Mouse (Mus musculus): ENCODE results near the gene Gucy2d.
A peak's percentile ranks its signal among the peaks of the same experiment; 100 is the strongest.

The Gucy2d gene

DNA sequence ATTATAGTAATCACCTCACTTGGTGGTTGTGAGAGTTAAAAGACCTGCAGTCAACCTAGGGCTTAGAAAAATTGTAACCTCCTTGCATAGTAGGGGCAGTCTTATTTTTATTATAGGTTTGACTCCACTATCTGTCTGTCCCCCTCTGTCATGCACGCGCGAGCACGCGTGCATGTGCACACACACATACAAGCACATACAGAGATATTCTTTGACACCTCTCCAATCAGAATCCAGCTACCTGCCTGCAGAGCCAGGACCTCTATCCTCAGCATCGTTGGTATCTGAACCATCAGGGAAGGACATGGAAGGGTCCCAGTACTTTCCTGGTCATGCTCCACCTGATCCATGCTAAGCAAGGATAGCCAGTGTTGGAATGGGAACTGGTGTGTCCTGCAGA, 50.7 kb downstream of the Gucy2d start:
- no peak for DNase-seq

DNA sequence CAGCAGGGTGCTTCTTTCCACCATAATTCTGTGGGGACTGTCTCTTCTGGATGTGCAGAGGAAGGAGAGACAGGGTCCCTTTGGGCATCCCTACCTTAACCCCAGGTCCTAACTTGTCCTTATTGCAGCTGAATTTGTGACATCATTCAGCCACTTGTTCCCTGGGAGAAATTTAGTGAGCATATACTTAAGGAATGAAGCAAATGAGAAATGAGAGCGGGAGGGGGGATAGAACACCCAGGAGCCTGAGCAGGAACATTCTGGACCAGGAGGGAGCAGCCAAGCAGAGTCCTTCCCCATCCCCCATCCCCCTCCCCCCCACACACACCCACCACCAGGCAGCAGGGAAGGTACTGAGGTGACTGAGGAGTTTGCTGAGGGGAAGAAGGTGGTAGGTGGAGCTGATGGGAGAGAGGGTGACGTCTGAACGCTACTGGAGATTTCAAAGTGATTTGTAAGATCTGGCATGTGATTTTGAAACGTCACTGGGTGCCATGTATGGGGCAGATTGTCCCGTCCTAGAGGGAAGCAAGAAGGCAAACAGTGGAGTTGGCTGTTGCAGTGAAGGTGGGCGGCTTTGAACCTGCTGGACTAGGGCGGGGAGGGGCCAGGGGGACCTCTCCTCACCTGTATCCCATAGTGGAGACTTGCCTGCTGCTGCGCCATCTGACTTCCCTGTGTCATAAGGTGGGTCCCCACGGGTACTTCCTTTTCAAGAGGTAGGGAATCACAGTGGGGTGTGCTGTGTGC, 51.4 kb downstream of the Gucy2d start:
- DNase-seq = no peak

DNA sequence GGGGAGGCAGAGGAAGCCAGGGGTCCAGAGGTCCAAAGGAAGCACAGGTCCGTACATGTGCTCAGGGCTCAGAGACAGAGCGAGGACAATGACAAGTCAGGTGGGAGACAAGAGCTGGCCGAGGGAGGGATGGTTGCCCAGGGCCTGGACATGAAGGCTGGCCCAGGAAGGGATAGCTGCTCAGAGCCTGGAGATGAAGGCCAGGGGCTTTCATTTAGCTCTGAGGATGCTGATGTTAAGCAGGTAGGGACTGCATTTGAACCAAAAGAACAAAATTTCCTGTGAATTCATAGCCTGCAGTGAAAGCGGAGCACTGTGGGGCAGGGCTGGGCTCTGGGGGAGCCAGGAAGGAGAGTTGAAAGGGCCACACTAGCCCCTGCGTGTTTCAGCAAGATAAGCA, 52.1 kb downstream of the Gucy2d start:
- DNase-seq = no peak

DNA sequence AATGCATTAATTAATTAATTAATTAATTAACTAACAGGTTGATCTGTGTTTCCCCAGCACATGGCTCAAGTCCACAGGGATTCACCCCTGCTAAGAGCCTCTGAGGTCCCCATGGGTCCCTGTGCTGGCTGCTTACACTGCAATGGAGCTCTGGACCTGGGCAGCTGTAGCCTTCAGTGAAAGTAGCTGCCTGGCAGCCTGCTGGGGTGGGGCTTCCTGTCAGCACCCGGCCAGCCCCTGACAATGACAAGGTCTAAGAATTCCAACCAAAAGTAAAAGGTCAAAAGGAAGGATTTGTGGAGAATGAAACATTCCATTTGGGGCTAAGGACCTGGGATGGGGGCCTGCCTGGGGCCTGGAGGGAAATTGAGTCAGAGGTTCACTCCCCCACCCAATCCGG, 53.1 kb downstream of the Gucy2d start:
- no peak for DNase-seq

DNA sequence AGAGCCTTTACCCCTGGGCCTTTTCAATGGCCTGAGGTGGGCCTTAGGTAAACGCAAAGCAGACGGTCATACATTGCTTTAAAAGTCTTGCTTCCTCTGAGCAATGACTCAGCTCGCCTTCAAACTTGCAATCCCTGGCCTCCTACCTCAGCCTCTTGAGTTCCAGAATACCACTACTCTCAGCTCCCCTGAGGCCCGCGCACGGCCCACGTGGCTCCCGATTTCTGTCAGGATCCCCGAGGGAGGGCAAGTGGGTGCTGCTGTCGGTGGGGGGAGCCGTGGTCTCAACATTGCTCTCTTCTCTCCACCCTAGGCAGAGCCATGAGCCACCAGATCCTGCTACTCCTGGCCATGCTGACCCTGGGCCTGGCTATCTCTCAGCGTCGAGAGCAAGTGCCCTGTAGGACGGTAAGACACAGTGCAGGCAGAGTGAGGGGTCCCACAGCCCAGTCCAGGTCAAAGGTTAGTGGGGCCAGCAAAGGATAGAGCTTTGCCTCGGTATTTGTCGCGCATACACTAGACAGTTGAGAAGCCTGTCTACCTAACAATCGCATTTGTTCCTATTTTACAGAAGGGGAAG, 53.8 kb downstream of the Gucy2d start:
- no peak for DNase-seq

DNA sequence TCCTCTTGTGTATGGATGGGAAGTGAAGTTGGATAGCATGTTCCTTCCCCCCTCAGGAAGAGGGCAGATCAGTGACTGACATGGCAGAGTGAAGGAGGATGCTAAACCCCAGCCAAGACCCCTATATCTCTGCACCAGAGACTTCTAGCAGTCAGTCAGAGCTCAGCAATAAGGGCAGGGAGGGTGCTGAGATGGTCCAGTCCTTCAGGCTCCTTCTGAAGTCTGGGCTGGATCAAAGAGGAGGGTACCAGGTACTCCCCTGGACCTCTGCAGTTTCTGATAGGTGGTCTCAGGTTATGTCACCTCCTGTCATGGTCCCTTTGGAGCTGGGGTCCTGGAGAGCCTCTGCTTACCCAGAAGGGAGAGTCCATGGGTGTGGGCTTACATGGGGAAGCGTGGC, 55.4 kb downstream of the Gucy2d start:
- no peak for DNase-seq

DNA sequence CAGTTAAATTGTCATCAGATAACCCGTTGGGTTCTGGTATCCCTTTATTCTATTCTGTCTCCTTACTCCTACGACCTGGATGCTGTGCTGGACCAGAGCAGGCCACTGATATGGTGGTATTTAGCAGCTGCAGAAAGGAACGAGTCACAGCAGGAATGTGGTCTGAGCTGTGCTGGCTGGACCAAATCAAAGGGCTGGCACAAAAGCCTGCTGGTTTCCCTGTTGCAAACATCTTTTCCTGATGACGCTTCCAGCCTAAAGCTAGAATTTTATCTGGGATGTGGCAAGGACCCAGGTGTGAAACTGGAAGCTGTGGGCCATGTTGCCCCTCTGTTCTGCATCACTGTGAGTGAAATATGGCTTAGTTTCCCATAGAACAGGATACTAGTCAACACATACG, 57.2 kb downstream of the Gucy2d start:
- DNase-seq = no peak

DNA sequence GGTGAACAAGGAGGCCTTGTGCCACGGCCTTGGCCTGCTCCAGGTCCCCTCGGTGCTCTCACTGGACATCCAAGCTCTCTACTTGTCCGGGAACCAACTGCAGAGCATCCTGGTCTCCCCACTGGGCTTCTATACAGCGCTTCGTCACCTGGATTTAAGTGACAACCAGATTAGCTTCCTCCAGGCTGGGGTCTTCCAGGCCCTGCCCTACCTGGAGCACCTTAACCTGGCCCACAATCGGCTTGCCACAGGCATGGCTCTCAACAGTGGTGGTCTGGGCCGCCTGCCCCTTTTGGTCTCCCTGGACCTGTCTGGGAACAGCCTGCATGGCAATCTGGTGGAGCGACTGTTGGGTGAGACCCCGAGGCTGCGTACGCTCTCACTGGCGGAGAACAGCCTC, 57.9 kb downstream of the Gucy2d start:
- no peak for DNase-seq

DNA sequence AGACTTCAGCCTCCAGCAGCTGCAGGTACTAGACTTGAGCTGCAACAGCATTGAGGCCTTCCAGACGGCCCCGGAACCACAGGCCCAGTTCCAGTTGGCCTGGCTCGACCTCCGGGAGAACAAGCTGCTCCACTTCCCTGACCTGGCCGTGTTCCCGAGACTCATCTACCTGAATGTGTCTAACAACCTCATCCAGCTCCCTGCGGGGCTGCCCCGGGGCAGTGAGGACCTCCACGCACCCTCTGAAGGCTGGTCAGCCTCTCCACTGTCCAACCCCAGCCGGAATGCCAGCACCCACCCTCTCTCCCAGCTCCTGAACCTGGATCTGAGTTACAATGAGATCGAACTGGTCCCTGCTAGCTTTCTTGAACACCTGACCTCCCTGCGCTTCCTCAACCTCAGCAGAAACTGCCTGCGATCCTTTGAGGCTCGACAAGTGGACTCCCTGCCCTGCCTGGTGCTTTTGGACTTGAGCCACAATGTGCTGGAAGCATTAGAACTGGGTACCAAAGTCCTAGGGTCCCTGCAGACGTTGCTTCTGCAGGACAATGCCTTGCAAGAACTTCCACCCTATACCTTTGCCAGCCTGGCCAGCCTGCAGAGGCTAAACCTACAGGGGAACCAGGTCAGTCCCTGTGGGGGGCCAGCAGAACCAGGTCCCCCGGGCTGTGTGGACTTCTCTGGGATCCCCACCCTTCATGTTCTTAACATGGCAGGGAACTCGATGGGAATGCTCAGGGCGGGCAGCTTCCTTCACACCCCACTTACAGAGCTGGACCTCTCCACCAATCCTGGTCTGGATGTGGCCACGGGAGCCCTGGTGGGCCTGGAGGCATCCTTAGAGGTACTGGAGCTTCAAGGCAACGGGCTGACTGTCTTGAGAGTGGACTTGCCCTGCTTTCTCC, 58.7 kb downstream of the Gucy2d start:
- DNase-seq = peak; percentile 63

DNA sequence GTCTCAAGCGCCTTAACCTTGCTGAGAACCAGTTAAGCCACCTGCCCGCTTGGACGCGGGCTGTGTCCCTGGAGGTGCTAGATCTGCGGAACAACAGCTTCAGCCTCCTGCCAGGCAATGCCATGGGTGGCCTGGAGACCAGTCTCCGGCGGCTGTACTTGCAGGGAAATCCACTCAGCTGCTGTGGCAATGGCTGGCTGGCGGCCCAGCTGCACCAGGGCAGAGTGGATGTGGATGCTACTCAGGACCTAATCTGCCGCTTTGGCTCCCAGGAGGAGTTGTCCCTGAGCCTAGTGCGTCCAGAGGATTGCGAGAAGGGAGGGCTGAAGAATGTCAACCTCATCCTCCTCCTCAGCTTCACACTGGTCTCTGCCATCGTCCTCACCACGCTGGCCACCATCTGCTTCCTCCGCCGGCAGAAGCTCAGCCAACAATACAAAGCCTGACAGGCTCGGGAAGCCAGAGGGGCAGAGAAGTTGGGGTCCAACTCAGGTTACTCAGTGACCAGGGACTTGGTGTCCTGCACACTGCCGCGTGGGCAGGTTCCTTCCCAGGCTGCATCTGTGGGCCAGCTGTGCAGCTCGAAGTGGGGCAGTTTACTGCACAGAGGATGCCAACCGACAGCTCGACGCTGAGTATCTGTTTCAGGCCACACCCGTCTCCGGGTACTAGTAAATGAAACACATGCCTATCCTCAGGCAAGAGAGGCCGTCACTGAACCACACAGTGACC, 59.5 kb downstream of the Gucy2d start:
- DNase-seq = peak; percentile 43

DNA sequence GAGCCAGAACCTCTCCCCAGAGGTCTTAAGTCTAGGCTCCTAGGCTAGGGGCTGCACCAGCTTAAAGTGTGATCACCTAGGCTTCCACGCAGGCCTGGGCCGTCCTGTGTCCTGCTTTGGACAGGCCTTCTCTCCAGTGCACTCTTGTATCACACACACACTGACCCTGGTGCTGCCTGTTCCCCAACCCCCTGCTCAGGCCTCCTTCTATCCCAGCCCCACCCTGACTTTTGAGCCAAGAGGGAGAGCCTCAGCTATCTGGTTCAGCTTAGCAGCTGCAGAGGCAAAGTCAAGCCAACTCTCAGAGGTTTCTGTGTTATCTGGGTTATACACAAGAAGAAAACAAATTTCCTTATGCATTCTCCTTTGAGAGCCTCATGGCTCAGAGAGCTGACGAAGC, 60.3 kb downstream of the Gucy2d start:
- no peak for DNase-seq

DNA sequence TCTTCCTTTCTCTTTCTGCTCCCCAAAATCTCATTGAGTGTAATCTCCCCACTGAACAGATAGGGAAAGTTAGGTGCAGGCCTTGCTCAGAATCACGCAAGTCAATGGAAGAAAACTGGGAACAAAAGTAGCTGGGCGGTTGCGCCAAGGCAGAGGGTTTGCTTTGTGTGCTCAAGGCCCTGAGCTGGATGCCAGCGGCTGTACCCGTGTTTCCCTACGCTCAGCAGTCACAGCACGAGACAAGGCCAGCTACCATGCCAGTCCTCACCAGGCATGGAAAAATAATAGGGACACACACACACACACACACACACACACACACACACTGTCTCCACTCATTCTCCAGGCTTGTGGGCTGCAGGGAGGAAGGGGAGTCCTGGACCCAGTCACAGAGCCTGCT, 60.9 kb downstream of the Gucy2d start:
- no peak for DNase-seq

DNA sequence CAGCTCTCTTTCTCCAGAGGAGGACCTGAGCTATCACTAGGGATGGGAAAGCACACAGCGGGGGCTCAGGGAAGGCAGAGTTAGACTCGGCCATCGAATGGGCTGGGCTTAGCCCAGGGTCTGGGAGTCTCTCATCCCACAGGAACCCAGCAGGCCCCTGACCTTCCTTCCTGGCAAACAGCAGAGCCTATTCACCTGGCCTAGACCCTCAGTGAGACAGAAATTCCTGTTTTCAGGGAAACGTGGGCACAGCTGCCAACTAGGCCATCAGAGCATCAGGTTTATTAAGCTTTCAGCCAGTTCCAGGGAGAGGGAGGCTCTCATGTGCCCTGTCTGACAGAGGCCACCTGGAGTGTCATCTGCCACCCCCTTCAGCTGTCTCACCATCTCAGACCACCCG, 62.7 kb downstream of the Gucy2d start:
- DNase-seq = no peak

DNA sequence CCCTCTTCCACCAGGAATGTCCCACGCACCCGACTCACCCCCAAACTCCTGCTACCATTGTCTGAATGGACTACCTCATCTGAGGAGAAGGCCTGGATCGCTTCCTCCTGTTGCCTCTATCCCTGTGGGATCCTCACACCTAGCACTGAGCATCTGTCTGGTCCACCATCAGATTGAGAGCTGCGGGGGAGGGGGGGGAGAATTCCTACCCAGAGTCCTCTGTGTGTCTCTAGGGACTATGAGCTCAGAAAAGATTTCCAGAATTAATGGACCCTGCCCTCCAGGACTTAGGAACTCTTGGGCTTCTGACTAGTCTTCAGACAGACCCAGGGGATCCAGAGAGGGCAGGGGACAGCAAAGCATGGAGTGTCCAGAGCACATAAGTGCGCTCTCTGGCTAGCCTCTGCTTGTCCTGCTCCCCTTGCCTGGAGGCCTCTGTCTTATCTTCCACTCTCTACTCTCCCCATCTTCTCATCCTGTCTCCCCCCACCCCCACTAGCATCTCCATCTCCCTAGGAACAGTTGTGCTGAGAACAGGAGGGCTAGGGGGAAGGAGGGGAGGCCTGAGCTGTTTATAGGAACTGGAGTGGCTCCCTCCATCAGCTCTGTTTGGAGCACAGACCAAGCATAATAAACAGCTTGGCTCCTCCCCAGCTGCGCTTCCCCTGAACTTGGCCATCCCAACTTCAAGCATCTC, 63.9 kb downstream of the Gucy2d start:
- no peak for DNase-seq

DNA sequence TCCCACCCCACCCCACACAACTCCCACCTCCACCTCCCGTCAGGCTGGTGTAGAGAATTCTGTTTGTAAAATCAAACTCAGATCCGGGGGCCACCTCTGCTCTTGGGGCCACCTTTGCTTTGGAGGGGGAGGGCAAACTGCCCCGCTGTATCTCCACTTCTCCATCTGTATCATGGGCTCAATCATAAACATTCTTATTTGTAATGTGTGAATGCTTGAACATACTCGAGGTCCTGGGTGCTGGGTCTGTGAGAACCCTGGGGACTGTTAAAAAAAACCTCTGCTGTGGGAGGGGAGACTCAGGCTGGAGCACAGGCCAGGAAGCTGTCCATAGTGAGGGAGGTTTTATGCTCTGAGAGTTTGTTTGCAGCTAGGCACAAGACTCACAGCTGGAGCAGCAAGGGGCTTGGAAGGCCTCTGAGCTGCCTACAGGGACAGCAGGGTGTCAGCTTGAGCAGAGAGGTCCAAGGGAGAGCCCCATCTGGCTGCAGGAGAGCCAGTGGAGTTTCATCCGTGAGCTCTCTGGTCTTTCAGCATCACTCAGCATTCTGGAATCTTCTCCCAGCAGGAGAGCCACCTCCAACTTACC, 64.6 kb downstream of the Gucy2d start:
- no peak for DNase-seq

DNA sequence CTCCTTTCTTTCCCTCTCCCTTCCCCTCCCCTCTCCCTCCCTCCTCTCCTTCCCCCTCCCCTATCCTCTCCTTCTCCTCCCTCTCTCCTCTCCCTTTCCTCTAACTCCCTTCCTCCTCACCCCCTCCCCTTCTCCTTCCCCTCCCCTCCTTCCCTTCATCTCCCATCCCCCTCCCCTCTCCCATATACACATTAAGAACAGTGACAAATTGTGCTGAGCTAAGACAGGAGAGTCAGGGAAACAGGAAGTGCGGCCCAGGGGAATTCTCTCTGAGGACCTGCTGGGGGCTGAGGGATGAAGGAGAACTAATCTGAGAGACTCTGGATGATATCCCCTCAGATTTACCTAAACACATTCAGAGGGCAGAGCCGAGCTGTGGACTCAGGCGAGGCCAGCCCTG, 65.4 kb downstream of the Gucy2d start:
- DNase-seq = no peak

DNA sequence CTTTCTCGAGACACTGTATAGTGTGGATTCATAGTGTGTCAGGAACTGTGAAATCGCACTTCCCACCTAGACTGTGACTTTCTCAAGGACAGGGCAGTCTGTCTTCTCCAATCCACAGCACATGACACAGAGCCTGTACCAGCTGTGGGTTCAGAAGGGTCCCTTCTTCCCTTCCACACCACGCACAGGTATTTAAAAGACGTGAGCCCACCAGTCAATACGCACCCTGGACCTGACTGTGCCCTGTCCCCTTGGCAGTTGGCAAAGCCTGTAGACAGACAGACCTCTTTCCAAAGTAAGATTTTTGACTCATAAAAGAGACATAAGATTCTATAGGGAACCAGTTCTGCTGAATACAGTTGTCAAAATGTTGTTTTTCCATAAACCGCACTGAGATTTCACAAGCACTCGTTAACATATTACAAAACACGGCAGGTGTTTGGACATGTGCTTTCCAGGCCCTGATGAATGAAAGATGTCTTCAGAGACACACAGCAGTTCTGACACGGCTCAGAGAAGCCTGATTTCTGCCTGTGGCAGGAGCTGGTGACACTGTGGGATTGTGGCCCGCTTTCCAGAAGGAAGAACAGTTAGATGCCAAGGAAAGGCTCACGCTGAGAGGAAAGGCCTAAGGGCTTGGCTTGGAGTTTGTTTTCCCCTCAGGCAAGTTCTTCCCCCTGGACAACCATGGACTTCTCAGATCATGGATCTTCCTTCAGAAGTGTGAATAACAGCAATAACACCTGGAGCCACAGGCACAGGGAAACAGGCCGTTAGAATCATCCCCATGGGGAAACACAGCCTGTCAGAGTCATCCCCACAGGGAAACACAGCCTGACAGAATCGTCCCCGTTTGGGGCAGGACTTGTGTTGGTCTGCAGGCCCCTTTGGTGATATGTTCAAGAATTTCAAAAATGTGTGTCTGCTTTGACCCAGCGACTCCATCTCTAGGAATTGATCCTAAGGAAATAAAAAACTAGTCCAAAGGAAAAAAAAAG, 71.0 kb downstream of the Gucy2d start:
- no peak for DNase-seq

DNA sequence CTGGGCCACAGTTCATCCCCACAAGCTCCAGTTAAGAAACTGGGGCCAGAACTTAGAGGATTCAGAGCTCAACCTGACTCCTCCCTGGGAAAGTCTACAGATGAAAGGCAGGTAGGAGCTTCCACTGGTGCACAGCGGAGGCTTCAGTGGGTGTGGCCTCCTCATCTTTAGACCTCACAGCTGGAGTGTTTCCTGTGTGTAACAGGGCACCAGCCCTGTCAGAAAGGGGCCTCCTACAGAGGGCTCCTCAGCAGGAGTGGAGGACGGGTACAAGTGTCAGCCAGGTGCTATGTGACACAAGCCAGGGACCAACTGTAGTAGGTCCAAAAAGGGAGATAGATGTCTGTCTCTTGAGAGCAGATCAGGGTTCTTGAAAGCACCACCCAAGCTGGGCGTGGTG, 73.0 kb downstream of the Gucy2d start:
- no peak for DNase-seq

DNA sequence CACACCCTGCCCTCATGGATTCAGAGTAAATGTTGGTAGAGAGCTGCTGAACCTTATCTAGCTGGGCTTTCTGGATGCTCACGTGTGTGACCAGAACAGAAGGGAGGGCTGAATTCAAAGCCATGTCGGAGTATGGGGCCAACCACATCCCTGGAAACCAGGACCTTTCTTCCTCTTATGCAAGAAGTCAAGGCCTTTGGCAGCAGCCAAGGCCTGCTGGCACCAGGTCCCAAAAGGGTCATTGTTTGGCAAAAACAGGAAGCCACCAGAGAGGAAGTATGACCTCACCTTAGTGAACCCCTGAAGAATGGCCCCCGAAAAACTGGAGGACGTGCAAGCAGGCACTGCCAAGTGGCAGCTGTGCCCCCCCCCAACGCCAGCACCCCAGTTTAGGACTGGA, 82.4 kb downstream of the Gucy2d start:
- DNase-seq = no peak

DNA sequence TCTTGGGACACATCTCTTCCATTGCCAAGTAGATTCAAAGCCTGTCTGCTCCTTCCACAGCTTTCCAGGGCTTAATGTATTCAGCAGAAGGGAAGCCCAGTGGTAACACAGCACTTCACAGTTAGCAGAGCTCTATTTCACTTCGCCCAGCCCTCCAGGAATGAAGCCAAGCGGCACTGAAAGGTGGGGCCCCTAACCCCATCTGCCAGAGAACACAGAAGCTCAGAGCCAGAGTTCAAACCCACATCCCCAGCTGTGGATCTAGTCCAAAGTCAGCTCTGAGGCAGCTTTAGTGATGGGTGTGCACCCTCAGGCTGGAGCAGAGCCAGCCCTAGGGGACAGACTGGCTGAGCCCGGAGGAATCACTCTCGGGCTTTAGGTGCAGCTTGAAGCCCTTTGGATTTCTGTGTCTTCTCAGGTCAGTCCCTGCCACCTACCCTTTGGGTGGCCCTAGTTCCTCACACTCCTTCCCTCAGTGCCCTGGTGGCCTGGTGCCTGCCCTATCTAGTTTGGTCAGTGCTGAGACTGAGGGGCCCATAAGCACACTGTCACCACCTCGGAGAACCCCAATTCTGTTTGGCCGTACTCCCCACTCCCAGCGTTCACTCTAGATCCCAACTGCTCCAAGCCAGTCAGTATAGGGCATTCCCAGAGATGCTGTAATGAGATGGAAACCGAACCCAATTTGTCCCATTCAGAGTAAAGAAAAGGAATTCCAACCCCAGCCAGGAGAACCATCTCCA, 83.0 kb downstream of the Gucy2d start:
- no peak for DNase-seq
